Mouse (Mus musculus) testis, adult 10 weeks (tissue): ENCODE results near the gene Krt71. TPM values are rescaled to one million over a fixed set of nuclear protein-coding genes. Genes with fewer than 3 reads are reported as not detected.

ENCODE experiments used
- polyA plus RNA-seq: library from polyadenylated mRNA; stranded (reverse); fragments of 350-450 nt; fragmentation: Illumina TruSeq; extraction: RNeasy Lipid Tissue Mini Kit (QIAGEN cat#74804); gene quantifications from one replicate; pipeline ENCODE4 v1.2.3, GENCODE M21; 2014; ENCODE audit warnings: low read depth, low replicate concordance

Gene Krt71
- not detected for polyA plus RNA-seq

GRCm38 (mm10) chr15:101742711-101743110, at the start of gene Krt71:
TSS of gene Krt71 (minus strand) at chr15:101743109.

GRCm38 (mm10) chr15:101786360-101786759, 43.5 kb upstream of the Krt71 start, which contains the start of gene Krt72:
TSS of gene Krt72 (minus strand) at chr15:101786460.

GRCm38 (mm10) chr15:101712720-101713119, 30.2 kb downstream of the Krt71 start, which contains the start of gene Krt5:
TSS of gene Krt5 (minus strand) at chr15:101712898.

GRCm38 (mm10) chr15:101694207-101694606, 48.7 kb downstream of the Krt71 start, which contains the start of gene Krt6a:
TSS of gene Krt6a (minus strand) at chr15:101694307.

Other genes starting within 250 kb of the Krt71 start
- not detected for gene Gm49425, start 225.8 kb downstream of the Krt71 start, polyA plus RNA-seq
- not detected for gene Krt84, start 210.3 kb downstream of the Krt71 start, polyA plus RNA-seq
- not detected for gene Krt82, start 192.4 kb downstream of the Krt71 start, polyA plus RNA-seq
- gene Krt90, start 180.2 kb downstream of the Krt71 start, polyA plus RNA-seq: not detected
- gene Krt75, start 169.2 kb downstream of the Krt71 start, polyA plus RNA-seq: not detected
- not detected for gene Gm5414, start 114.9 kb downstream of the Krt71 start, polyA plus RNA-seq
- not detected for gene Gm5478, start 95.7 kb downstream of the Krt71 start, polyA plus RNA-seq
- not detected for gene Krt6b, start 62.8 kb downstream of the Krt71 start, polyA plus RNA-seq
- not detected for gene Krt6a, start 48.8 kb downstream of the Krt71 start, polyA plus RNA-seq
- not detected for gene Krt5, start 30.2 kb downstream of the Krt71 start, polyA plus RNA-seq
- gene Krt72, start 43.4 kb upstream of the Krt71 start, polyA plus RNA-seq: not detected
- gene Krt73, start 59.2 kb upstream of the Krt71 start, polyA plus RNA-seq: 0.39 TPM
- gene Krt2, start 75.1 kb upstream of the Krt71 start, polyA plus RNA-seq: not detected
- gene Krt1, start 107.7 kb upstream of the Krt71 start, polyA plus RNA-seq: not detected
- 0.24 TPM for gene Krt77, start 126.6 kb upstream of the Krt71 start, polyA plus RNA-seq
- gene Krt76, start 149.8 kb upstream of the Krt71 start, polyA plus RNA-seq: 0.08 TPM
- not detected for gene Krt4, start 181.6 kb upstream of the Krt71 start, polyA plus RNA-seq
- gene Krt79, start 197.2 kb upstream of the Krt71 start, polyA plus RNA-seq: not detected
- gene Krt78, start 211.2 kb upstream of the Krt71 start, polyA plus RNA-seq: not detected